Mouse (Mus musculus): ENCODE results near the gene Tnrc18.
"Not testable (repeated sequence)": the region's sequence is repeated elsewhere in the genome, so short reads cannot be mapped to it uniquely, and the experiment has no call there.

Gene Tnrc18

DNA sequence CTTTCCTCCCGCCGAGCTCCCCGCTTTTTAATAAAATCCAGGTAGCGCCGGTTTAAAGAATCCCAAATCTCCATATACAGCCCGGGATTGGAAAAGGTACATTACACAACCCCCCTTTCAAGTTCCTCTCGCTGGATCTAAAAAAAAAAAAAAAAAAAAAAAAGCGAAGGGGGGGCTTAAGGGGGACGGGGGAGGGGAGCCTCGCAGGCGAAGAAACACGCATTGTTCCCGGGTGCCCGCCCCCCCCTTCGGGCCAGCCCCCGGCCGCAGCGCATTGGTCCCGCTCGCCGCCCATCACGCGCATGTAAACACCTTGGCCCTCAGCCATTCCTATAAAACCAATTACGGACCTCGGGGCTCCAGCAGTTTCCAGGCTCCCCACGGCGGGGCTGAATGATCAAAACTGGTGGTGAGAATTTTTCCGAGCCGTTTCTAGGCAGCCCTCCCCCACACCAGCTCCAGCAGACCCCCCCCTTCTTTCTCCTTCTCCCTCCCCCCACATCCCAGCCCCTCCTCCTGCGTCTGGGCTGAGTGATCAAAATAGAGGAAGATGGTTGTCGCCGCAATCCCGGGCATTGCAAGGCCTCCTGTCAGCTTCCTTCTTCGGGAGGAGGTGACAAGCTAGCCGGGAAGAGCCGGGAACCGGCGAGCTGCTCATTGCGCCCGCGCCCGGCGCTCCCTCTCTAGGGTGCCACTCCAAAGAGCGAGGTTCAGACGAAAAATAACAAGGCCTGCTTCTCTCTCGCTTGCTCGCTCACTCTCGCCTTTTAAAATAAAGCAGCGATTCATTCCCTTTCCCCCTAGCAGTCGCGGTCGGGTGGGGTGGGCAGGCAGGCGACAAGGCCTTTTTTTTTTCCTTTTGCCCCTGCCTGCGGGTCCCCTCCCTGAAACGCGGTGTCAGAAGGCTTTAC, at the start of gene Tnrc18:
Tnrc18 (minus strand) TSS at position 139 of the 911 bp plus-strand sequence.
- peak; percentile 78 to 83 for DNase-seq

DNA sequence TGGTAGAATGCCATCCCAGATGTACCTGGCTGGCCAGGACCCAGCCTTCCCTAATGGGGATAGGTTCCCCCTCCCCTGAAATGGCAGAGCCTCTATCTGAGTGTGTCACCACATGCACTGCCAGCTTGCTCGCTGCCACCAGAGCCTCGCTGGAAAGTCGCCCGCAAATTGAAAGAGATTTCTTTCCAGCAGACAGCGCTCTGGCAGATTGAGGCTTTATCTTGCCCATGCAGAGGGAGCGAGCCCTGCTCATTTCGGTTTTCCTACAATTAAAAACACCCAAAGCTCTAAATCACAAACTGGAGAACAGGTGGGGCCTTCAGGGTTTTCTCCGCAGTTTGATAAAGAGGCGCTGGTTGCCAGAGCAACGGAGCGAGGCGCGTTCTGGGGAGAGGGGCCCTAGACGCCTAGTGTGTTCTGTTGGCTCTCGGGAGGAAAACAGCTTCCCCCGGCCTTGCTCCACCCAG, 40.3 kb upstream of the Tnrc18 start:
- no peak for DNase-seq

DNA sequence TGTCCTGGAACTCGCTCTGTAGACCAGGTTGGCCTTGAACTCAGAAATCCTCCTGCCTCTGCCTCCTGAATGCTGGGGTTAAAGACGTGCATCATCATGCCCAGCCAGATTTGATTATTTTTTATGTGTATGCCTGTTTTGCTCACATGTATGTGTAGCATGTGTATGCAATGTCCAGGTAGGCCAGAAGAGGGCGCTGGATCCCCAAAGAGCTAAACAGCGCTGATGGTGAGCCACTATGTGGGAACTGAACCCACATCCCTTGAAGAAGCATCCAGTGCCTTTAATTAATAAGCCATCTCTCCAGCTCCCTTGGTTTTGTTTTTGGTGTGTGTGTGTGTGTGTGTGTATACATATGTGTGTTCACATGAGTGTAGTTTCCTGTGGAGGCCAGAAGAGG, 38.9 kb upstream of the Tnrc18 start:
- DNase-seq, result no peak

DNA sequence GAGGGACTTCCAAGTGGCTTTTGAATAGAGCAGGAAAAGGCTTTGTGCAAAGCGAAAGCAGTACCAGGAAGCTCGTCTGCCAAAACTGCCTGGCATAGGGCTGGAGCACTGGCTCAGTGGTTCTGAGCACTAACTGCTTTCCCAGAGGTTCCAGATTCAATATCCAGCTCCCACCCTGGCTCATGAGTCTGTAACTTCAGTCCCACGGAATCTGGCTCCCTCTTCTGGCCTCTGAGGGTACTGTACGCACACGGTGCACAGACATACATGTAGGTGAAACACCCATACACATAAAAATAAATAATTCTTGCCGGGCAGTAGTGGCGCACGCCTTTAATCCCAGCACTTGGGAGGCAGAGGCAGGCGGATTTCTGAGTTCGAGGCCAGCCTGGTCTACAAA, 37.4 kb upstream of the Tnrc18 start:
- peak in 1 of 2 experiments; percentile 16 for DNase-seq

DNA sequence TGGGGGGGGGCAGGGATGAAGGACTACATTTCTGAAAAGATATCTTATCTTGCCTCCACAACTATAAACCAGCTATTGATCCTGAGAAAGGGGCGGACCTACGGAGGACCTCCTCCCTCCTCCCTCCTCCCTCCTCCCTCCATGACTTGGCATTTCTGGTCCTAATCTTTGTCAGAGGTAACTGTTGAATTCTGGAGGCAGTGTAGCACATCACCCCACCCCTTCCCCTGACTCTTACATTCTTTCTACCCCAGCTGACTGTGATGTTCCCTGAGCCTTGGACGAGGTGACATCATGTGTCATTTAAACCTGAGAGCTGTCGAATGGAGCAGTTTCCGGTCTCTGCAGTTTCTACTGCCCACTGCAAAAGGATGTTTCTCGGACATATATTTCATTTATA, 36.1 kb upstream of the Tnrc18 start:
- no peak for DNase-seq

DNA sequence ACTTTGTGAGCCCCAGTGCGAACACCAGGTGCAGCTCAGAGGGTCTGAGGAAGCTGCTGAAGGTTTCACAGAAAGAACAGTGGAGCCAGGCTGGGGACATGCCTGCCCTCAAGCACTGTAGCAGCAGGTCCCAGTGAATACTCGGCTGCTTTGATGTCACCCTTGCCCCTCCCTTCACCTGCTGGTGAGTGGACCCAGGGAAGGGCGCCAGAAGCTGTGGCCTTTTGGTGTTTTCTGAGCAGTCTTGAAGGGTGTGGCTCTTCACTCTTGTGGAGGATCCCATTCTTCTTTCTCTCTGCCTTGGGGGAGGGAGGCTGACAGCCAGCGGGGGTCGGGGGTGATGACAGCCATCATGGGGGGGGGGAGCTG, 34.2 kb upstream of the Tnrc18 start:
- no peak for DNase-seq

DNA sequence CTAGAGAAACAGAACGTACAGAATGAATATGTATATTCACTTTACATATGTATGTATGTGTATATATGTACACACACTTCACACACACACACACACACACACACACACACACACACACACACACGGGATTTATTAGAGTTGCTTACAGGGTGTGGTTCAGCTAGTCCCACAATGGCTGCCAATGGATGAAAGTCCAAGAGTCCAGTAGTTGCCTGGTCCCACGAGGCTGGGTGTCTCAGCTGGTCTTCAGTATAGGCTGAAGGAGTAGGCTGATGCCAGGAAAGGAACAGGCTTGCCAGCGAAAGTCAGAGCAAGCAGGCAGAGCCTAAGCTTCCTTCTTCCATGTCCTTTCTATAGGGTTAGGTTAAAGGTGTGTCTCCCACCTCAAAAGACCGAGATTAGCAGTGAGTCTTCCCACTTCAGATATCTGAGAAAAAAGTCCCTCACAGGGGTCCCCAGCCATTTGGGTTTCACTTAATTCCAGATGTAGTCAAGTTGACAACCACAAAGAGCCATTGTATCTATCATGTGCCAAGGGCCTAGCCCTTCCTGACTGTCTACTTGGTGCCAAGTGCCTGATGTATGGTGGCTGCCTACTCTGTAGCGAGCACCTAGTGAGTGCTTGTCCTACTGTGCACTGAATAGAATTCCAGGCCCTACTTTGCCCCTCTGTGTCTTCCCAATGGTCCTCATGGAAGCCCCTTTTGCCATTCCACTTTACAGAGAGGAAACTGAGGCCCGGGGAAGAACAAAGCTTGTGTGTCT, 33.6 kb upstream of the Tnrc18 start:
- DNase-seq, result no peak

DNA sequence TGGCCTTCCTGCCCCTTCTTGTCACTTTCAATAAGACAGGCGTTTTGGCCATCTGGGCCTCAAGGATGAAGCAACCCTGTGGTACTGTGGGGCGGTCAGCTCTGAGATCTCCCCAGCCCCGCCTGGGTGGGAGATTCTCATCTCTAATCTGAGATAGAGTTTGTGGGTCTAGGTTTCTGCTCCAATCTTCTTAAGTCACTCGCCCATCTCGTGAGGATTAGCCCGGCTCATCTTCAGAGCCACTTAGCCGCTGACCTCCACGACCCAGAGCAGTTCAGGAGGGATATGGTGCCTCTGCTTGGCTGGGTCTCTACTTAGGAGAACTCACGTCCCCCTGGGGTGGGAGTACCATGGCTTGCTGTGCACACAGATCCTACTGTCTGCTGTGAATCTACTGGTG, 33.0 kb upstream of the Tnrc18 start:
- DNase-seq, result no peak

DNA sequence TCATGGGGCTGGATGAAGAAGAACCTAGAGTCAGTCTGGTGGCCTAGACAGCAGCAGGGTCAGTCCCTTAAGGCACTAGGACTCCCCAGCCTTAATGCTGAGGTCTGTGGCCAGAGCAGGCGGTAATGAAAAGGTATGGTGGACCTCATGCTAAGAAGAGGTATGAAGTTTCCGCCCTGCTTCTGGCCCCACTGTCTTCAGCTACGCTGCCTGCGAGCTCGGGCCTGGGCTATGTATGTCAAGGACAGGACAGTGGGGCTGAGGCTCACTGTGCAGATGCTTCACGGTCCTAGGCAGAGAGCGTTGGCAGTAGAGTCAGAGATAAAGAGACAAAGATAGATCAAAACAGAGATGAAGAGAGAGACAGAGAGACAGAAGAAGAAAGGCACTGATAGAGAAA, 31.4 kb upstream of the Tnrc18 start:
- no peak for DNase-seq

DNA sequence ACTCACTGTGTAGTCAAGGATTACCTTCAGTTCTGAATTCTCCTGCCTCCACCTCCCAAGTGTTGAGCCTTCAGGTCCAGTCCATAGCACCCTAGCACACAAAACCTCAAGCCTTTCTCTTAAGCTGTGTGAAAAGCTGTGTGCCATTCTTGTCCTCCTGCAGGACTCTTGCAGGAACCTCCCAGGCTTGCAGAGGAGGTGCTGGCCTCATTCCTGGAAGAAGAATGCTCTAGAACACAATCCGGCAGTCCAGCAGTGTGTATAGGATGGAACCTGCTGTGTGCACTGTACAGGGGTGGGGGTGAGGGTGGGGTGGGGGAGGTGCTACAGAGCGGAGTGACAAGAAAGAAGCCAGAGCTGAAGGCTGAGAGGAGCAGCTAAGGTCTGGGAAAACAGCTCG, 30.7 kb upstream of the Tnrc18 start:
- no peak for DNase-seq

DNA sequence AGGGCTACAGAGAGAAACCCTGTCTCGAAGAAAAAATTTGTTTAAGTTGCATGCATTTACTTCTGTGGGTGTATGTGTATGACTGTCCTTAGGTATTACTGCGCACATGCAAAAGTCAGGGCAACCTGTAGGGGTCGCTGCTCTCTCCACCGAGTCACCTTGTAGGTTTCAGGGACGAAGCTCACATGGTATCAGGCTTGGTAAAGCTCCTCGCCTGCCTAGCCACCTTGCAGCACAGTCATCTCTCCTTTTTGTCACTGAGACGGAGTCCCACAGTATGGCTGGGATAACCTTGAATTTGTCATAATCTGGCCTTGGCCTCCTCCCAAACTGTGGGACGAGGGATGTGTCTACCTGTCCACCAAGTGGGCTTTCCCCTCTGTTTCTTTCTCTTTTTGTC, 27.0 kb upstream of the Tnrc18 start:
- DNase-seq, result no peak

DNA sequence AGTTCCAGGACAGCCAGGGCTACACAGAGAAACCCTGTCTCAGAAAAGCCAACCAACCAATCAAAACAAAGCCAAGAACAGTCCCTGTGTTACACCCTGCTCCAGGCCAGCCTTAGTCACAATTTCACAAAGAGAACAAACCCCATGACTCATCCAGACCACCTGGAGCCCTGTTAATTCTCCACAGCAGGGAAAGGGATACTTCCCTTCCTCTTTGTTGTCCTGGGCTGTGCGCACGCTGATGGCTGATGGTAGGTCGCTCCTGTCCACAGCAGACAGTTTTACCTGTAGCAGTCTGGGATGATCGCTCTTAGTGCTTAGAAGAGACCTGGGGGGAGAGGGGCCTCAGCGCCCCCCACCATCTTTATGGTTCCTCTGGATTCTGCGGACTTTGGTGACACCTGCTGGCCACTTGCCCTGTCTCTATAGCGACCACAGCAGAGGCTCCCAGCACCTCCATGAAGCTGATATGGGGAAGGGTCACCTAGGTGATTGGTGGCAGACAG, 24.7 kb upstream of the Tnrc18 start:
- DNase-seq, result peak in 1 of 2 experiments; percentile 35

DNA sequence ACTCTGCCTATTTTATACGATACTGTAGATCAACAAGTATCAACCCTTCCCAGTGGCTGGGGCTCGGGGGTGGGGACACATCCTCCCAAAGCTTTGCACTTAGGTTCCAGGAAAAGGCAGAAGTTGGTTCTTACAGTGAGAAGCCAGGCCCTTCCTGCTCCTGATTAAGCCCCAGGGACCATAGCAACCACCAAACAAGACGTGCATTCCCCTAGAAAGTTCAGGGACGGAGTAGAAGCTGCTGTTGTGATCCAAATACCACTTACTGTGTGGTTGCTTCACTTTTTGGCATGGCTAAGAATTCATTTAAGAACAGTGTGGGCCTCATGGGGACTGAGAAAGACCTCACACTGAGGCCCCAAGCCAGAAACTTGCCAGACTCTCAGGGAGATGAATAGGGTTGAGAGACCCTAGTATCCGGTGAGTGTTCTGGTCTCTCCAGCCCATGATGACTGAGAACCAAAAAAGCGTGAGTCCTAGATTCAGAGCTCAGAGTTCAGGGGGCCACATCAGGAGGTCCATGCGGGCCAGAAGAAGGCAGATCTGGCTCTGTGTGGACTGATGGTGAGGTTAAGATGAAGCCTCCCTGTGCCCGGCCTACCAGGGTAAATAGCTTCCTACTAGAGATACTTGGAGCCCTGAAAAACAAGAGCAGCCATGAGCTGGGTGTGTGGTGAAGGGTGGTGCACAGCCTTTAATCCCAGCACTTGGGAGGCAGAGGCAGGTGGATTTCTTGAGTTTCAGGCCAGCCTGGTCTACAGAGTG, 24.1 kb upstream of the Tnrc18 start:
- DNase-seq, result no peak

DNA sequence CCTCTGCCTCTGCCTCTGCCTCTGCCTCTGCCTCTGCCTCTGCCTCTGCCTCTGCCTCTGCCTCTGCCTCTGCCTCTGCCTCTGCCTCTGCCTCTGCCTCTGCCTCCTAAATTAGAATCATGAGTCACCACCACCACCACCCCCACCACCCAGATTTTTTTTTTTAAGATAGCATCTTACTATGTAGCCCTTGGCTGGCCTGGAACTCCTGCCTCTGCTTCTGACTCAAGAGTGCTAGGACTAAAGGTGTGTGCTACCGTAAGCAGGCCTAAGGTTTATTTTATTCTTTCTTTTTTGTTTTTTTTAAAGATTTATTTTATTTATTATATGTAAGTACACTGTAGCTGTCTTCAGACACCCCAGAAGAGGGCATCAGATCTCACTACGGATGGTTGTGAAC, 20.0 kb upstream of the Tnrc18 start:
- DNase-seq, result not testable (repeated sequence)

DNA sequence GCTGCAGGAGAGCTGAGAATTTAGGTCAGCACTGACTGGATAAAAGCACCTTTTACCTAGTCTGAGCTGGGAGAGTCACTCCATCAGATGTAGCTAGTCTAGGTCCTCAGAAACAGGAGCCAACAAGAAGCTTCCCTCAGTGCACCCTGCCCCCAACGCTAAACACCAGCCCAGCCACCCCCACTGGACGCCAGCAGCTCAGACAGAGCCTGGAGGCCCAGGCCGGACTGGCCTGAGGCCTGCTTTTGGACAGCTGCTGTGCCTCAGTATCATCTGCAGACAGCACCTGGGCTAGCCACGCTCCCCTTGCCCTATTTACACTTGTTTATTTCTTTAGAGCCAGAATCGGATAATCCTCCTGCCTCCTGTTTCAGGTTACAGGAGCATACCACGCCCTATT, 19.4 kb upstream of the Tnrc18 start:
- no peak for DNase-seq

DNA sequence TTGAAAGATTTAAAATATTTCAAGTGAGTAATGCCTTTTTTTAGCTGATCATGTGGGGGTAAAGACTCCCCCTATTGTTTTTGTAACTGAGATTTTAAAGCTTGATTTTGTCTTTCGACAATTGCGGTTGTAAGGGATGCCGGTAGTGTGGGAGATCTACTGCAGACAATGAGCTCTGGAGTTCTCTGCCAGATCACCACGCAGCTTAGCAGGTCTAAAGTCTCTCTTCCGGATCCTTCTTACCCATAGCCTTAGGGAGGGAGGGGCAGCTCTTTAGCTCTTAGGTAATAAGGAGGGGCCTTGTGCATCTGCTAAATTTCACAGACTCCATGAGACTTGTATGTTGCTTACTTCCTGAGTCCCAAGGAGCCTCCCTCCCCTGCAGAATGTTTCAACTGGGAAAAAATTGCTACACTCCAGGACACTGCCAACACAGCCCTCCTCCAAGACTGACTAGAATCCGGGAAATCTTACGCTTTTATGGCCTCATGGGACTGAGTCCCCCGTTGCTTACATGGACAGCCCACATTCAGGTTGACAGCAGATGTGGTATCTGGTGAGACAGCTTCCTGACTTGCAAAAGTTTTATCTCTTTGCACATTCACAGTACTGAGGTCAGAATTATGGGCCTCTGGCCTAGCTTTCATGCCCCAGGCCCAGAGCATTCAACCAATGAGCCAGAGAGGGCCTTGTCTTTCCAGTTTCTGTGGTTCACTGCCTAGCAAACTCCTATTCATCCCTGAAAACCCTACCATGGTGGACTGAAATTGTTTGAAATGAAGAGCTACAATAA, 16.4 kb upstream of the Tnrc18 start:
- no peak for DNase-seq

DNA sequence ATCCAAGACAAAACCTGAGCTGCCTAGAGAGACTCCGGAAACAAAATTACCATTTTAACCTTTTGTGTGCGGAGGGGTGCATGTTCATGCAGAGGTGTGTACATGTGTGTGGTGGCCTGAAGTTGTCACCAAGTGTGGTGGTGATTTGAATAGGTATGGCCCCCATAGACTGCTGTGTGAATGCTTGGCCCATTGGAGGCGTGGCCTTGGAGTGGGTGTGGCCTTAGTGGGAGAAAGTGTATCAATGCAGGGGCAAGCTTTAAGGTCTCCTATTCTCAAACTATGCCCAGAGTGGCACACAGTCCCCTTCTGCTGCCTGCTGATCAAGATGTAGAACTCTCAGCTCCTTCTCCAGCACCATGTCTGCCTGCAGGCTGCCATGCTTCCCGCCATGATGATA, 8.7 kb upstream of the Tnrc18 start:
- no peak for DNase-seq

DNA sequence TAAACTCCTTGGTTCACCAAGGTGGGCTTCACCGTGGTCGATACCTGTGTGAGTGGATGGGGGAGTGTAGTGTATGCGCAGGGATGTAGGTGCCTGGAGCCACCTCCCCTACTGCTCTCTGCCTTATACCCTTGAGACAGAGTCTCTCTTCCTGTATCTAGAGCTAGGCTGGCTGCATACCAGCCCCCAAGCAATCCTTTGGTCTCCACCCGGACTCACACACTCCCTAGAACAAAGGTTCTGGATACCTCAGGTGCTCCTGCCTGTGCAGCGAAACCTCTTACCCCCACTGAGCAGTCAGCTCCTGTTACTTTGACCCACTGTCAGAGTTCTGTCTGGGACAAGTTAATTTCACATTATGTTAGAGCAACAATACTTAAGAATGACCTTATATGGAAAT, 8.2 kb upstream of the Tnrc18 start:
- DNase-seq, result no peak

DNA sequence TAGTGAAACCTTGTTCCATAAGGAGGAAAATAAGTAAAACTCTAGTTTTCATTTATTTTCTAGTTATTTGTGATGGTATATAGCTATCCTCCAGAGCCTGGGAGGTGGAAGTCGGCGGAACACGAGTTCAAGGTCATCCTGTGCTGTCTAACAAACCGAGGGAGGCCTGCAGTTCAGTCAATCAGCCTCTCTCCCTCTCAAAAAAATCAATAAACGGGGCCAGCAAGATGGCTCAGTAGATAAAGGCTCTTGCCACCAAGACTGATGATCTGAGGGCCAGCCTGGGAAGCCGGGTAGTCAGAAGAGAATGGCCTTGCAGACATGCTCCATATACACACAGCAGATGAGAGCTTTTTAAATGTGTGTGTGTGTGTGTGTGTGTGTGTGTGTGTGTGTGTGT, 6.6 kb upstream of the Tnrc18 start:
- DNase-seq, result no peak

DNA sequence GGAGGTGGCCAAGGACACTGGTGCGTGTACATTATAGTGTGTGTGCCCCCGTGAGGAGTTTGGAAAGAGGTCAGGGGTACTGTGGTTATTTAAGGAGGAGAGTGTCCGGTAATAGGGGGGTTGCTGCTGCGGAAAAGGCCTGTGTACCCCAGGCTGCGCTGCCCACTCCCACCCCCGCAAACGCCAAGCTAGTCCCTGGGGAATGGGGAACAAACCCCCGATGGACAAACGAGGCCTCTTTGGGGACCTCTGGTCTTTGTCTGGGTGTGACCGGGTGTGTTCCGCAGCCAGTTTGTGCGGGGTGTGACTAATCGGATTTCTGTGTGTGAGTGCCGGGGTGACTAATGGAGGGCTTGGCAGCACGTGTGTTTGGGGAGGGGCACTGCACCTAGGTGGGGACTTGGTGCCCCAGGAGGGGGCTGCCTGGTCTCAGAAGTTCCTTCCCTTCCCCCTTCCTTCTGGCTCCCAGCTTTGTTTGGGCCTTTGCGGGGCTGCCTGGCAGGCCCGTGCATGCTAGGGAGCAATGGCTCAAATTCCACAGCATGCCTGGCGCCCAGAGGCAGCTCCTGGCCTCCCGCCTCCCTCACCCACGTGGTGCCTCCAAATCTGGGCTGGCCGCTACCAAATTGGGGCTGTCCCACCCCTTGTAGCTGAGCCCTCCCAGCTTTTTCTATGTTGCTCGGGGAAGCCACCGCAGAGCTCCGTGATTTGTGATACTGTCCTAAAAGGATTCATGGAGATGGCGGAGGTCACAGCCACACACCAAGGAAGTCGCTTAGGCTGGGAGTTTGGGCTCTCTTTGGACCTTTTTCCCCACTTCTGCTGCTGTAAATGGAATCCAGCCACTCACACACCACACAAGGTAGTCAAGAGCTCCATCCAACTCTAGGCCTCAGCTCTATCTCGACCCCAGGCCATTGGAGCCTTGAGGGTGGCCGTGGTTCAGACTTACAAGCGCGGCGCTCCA, 5.9 kb upstream of the Tnrc18 start:
- DNase-seq, result peak; percentile 19 to 30

All from spleen, adult 18-20 months (tissue).